Mouse (Mus musculus) cerebellum, adult 2 months (tissue): ENCODE measurements around the gene Plpp7. TPM values are rescaled to one million over a fixed set of nuclear protein-coding genes. Genes with fewer than 3 reads are reported as not detected.

ENCODE experiments used
- DNase-seq, 2 experiments: peaks; one replicate each; pipeline ENCODE4 v3.0.0; 2021
- H3K27ac ChIP-seq: fragments of 200-500 bp; 2 replicates; pipeline ENCODE4 v1.5.1; 2012; ENCODE audit warnings: low read length, control low read depth, inconsistent platforms; ENCODE audit not compliant: insufficient read depth
- H3K27me3 ChIP-seq: fragments of 200-500 bp; 2 replicates; pipeline ENCODE4 v1.6.1; 2012; ENCODE audit warnings: inconsistent platforms, mild to moderate bottlenecking, low read length, moderate library complexity; ENCODE audit not compliant: control insufficient read depth, insufficient read depth
- H3K4me1 ChIP-seq: fragments of 200-500 bp; 2 replicates; pipeline ENCODE4 v1.6.1; 2011; ENCODE audit warnings: low read length; ENCODE audit not compliant: control insufficient read depth, insufficient read depth
- H3K4me3 ChIP-seq: fragments of 200-500 bp; replicated peaks from 2 replicates; pipeline ENCODE3; 2011; ENCODE audit warnings: mild to moderate bottlenecking, low read depth, low read length, control low read depth; ENCODE audit not compliant: insufficient read depth
- CTCF ChIP-seq: fragments of 200-500 bp; IDR thresholded peaks from 2 replicates; pipeline ENCODE4 v1.5.1; 2011; ENCODE audit warnings: low read depth, mild to moderate bottlenecking, control low read depth, low read length, moderate library complexity, borderline replicate concordance; ENCODE audit not compliant: insufficient read depth
- POLR2A ChIP-seq: fragments of 200-500 bp; IDR thresholded peaks from 2 replicates; pipeline ENCODE4 v1.6.1; 2011; ENCODE audit warnings: low read length, control low read depth, borderline replicate concordance; ENCODE audit not compliant: insufficient read depth
- WGBS: fragments of 180-500 bp; shearing (Covaris S2); methylation state at CpG from one replicate; pipeline ENCODE4 v1.1.7; 2018; 5-methylcytosine and 5-hydroxymethylcytosine counted together
- polyA plus RNA-seq: library from polyadenylated mRNA; depleted of rRNA; stranded (reverse); fragments of >200 nt; gene quantifications from 2 replicates; pipeline ENCODE4 v1.2.3, GENCODE M21; 2012

Gene Plpp7
- polyA plus RNA-seq, 1 experiment: 41.3 TPM

- Histone ChIP-seq H3K27ac (no peak overlapping the region), H3K27me3 (no peaks in the 10 kb centered on the region), H3K4me1 (no peaks in the 10 kb centered on the region; the same call in 1 of the 2 replicates), H3K4me3 (no peak overlapping the region)
- no peak for DNase-seq
- TF ChIP-seq CTCF: no peak
- no peak for TF ChIP-seq POLR2A
- WGBS: 84% methylated on average over 4 of the region's 4 CpGs
Measured at GRCm38 (mm10) chr2:32057794-32058193, 37.5 kb upstream of the Plpp7 start.

- Histone ChIP-seq H3K27ac (no peak overlapping the region), H3K4me3 (no peak overlapping the region), H3K27me3 (no peaks in the 10 kb centered on the region), H3K4me1 (no peaks in the 10 kb centered on the region; the same call in 1 of the 2 replicates)
- DNase-seq: no peak
- 81% methylated on average over 9 of the region's 9 CpGs for WGBS
- TF ChIP-seq POLR2A (no peak), CTCF (no peak)
Measured at GRCm38 (mm10) chr2:32058241-32058640, 37.1 kb upstream of the Plpp7 start.

GRCm38 (mm10) chr2:32058716-32059115 is 36.6 kb upstream of the Plpp7 start:
- no peak overlapping the region for H3K4me3 ChIP-seq
- no peak overlapping the region for H3K27ac ChIP-seq
- 61% methylated on average over 5 of the region's 5 CpGs for WGBS
- no peak for DNase-seq
- TF ChIP-seq CTCF (no peak), POLR2A (no peak)
- no peaks in the 10 kb centered on the region for H3K27me3 ChIP-seq
- no peaks in the 10 kb centered on the region; the same call in 1 of the 2 replicates for H3K4me1 ChIP-seq

- Histone ChIP-seq H3K4me1 (no peaks in the 10 kb centered on the region; the same call in 1 of the 2 replicates), H3K27ac (no peak overlapping the region), H3K27me3 (no peaks in the 10 kb centered on the region), H3K4me3 (no peak overlapping the region)
- TF ChIP-seq POLR2A (no peak), CTCF (no peak)
- 80% methylated on average over 6 of the region's 6 CpGs for WGBS
- no peak for DNase-seq
Measured at GRCm38 (mm10) chr2:32059613-32060012, 35.7 kb upstream of the Plpp7 start.

GRCm38 (mm10) chr2:32060228-32060805 is 35.0 kb upstream of the Plpp7 start:
- Histone ChIP-seq H3K27me3 (no peaks in the 10 kb centered on the region), H3K4me1 (no peaks in the 10 kb centered on the region; the same call in 1 of the 2 replicates), H3K27ac (no peak overlapping the region), H3K4me3 (no peak overlapping the region)
- no peak for DNase-seq
- no peak for TF ChIP-seq CTCF
- TF ChIP-seq POLR2A: no peak
- 76% methylated on average over 6 of the region's 6 CpGs for WGBS

GRCm38 (mm10) chr2:32061189-32061588 is 34.1 kb upstream of the Plpp7 start:
- no peak for TF ChIP-seq CTCF
- no peak for TF ChIP-seq POLR2A

GRCm38 (mm10) chr2:32061722-32062505 is 33.4 kb upstream of the Plpp7 start:
- Histone ChIP-seq H3K4me1 (no peaks in the 10 kb centered on the region; the same call in 1 of the 2 replicates), H3K27me3 (no peaks in the 10 kb centered on the region), H3K27ac (no peak overlapping the region), H3K4me3 (no peak overlapping the region)
- DNase-seq: no peak
- WGBS: 88% methylated on average over 12 of the region's 12 CpGs
- TF ChIP-seq CTCF (no peak), POLR2A (no peak)

More at GRCm38 (mm10) chr2:32061189-32061588, 34.1 kb upstream of the Plpp7 start:
- WGBS: 85% methylated on average over 2 of the region's 2 CpGs
- no peak overlapping the region for H3K4me3 ChIP-seq
- no peaks in the 10 kb centered on the region; the same call in 1 of the 2 replicates for H3K4me1 ChIP-seq
- no peak overlapping the region for H3K27ac ChIP-seq
- H3K27me3 ChIP-seq: no peaks in the 10 kb centered on the region
- DNase-seq: no peak
